Mouse (Mus musculus) spleen, embryonic (tissue): Measurements from ENCODE around the gene Btbd17.

Experiments used
- CTCF ChIA-PET: fragments of 350-600 bp; sonication (Branson Sonifier 250); formaldehyde crosslinking; loops from one replicate; lab custom pipeline; 2022; lab: Charles Lee

Gene Btbd17

DNA sequence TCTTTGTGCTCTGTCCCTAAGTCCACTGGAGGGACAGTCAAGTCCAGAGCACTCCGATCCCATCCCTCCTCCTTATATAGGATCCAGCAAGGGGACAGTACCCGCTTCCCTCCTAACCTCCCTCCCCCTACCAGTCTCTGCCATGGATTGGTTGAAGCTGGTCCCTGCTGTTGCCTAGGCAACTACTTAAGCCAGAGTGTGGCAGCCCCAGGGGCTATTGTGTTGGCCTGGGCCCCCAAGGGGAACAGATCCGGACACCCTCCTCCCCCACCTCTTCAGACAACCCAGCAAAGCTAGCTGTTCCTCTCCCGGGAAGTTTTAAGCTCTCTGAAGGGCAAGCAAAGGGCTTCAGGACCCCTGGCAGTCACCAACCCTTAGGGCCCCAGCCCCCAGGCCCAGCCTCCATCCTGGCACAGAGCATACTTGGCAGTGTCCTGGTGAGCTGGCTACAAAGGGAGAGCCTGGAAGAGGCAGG, at the start of gene Btbd17:
Btbd17 (minus strand) TSS at position 98 of the 475 bp plus-strand sequence.
- CTCF ChIA-PET = no interaction called here

DNA sequence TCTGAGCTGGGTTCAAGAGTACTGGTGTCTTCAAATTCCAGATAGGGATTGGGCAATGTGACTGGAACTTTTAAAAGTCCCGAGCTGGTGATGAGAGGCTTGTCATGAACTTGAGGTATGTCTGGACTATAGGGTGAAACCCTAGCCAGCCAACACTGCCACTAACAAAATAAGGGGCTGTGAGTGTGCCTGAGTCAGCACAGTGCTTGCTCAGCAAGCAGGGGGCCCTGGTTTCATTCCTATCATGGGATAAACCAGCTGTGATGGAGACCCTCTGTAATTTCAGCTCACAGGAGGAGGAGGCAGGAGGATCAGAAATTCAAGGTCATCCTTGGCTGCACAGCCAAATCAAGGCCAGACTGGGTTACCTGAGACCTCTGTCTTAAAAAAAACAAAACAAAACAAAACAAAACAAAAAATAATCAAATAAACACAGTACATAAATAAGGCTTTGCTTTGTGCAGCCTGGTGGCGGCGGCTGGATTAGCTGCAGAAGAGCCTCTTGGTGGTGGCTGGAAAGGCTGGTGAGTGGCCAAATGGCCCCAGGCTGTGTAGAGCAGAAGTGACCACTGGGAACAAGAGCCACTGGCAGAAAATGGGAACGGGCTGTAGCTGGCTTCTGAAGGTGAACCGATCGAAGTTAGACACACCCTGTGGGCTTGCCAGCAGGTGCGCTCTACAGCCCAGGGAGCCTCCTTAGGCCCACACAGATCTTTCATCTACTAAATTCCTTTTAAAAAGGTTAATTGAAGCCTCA, 48.9 kb upstream of the Btbd17 start:
- CTCF ChIA-PET = interaction anchor here (0.7 kb wide), 1 partner anchor 28 kb away, joined by 3 read pairs; no protein-coding TSS in a partner anchor

DNA sequence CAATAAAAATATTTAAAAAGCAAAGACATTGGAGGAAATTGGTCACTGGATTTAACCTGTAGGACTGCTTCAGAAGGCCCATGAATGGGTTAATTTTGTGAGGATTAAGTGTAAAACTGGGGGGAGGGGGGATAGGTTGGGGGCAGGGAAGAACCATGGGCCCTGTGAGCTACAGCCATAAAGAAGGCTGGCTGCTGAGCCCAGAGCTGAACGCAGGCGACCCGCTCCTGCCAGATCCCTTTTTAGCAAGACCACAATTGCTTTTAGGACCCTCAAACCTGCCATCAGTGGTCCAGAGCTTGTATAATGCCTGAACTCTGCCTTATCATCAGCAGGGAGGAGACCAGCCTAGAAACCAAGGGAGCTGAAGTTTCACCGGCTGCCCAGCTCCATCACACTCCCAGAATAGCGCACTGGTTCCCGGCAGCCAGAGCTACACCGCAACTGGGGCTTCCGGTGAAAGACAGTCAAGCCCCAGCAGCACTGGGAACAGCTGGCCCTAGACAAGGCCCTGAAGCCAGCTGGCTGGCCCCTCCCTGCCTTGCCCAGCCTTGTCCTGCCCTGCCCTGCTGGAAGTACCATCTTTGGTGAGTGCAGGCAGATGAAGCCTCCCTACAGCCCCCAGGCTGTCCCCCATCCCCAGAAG, 48.2 kb upstream of the Btbd17 start:
- CTCF ChIA-PET = no interaction called here

DNA sequence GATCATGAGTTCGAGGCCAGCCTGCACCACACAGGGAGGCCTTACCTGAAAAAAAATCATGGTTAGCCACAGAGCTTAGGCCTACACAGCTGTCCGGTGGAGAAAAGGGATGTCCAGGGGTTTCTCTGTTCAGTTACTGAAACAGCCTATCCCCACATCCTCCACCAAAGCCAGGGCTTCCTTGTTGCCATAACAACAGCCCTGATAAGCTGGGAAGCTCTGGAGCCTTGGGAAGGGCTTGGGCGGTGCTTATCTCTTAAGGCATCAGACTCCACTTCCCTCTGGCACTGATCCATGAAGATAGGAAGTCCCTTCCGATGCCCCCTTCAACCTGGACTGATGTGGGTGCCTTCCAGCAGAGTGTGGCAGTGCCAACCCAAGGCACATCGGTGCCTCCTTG, 37.4 kb upstream of the Btbd17 start:
- CTCF ChIA-PET = interaction anchor here (0.6 kb wide), 1 partner anchor 97 kb away, joined by 3 read pairs; no protein-coding TSS in a partner anchor

DNA sequence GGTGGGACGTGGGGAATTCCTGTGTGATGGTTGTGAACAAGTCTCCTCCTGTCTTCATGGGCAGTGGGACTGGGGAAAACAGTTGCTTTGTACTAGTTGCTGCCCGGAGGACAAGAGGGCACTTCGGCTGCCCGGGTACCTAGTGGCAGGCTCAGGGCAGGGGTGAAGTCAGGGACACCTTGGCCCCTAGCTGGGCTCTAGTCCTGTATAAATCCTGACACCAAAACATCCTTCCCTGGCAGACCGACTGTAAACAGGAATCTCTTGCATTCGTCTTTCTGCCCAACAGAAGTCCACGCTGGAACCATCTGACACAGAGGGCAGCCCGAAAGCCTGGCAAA, 34.7 kb upstream of the Btbd17 start:
- CTCF ChIA-PET = no interaction called here

DNA sequence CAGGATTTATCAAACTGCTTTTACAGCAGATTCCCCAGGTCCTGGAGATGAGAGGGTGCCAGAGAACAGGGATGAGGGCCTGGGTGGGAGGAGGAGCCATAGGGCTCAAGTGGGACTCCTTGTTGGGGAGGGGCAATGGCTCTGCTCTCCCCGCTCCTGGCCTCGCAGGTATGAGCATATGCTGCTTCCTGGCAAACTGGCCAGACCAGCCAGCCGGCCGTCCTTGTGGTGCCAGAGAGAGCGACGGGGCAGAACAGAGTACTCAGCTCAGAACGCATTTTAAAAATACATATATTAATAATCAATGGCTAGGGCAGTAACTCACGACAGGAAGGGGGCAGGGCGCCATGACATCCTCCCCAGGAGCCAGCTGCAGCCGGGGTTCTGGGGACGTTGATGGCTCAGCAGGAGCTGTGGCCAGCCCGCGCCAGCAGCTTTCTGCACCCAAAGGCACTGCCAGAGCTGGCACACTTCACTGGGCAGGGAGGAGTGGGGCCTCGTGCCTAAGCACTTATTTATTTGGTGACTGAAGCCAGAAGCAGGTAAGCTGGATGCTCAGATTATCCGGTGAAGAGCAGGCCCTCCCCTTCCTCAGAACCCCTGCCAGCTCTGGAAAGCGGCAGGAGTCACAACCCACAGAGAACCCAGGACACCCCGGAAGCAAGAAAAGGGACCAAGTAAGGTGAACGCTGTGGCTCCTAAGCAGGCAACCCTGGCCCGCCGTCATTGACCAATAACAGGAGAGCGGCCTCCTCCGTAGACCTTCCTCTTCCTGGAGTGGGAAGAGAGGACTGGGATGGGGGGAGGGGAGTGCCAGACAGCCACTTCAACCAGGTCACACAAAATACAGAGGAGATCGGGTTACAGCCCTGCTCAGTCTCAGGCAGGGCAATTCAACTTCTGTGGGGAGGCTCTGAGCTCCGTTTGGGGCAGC, 34.0 kb upstream of the Btbd17 start:
- CTCF ChIA-PET = no interaction called here

DNA sequence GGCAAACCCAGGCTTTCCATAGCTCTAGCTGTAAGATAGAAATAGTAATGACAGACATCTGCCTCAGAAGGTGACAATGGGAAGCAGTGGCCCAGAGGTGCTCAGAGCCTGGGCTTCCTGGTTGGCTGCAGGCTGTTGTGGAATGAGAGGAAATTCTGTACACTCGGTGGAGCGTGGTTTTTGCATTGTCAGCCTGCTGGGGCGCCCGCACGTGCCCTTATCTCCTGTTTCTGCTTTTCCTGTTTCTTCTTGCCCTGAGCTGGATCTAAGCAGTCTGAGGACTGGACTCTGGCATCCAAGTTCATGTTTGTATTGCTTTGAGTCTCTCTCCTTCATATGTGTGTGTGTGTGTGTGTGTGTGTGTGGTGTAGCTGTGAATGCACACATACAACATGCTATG, 30.9 kb upstream of the Btbd17 start:
- CTCF ChIA-PET = no interaction called here

DNA sequence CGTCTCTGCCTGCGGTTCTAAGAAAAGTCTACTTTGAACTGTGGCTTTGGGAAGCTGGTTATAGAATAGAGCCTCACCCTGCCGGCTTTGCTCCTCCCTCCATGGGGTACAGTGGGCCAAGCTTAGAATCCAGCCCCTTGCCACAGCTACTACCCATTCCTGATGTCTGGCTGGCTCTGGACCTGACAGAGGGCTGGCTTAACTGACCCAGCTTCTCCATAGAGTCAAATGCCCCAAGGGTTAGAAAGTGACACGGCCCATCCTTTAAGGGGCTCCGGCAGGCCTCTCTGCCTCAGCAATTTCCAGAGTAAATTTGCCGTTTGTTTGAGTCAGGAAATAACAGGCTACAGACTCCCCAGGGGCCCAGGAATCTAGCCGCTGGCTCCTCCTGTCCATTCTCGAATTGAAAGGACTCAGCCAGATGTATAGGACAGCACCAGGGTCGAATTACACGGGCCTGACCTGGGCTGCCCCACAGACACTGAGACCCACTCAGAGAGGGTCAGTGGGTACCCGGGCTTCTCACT, 27.5 kb upstream of the Btbd17 start:
- CTCF ChIA-PET = no interaction called here

DNA sequence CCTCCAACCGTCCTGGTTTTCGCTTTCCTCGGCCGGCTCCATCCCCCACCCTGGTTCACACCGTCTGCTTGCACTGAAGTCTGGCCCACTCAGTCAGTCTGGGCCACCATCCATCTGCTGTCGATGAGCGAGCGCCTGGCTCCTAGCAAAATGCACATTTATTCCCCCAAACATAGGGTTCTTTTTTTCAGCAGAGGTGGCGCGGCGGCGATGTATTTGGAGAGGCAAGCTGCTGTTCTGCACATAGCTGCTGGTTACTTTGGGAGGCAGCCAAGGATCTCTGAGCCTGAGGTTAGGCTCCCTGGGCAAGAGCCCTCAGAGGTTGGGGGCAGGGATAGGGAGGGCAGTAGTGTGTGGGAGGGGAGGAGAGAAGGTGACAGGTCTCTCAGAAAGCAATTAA, 27.0 kb upstream of the Btbd17 start:
- CTCF ChIA-PET = interaction anchor here (0.5 kb wide), 1 partner anchor 12 kb away, joined by 3 read pairs; no protein-coding TSS in a partner anchor

DNA sequence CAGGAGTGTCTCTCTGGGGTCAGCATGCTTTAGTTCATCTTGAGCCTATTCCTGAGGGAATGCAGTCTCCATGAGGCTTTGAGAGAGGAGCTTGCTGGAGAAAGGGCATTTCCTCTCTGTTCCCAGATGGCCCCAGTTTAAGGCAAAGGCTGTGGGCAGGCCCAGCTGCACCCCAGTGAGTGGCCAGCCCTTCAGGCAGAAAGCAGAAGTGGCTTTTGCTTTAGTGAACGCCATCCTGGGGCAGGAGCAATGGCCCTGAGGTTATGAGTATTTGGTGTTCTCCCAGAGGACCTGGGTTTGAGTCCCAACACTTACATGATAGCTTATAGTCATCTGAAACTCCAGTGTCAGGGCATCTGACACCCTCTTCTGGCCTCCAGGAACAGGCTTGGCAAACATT, 25.6 kb upstream of the Btbd17 start:
- CTCF ChIA-PET = no interaction called here

DNA sequence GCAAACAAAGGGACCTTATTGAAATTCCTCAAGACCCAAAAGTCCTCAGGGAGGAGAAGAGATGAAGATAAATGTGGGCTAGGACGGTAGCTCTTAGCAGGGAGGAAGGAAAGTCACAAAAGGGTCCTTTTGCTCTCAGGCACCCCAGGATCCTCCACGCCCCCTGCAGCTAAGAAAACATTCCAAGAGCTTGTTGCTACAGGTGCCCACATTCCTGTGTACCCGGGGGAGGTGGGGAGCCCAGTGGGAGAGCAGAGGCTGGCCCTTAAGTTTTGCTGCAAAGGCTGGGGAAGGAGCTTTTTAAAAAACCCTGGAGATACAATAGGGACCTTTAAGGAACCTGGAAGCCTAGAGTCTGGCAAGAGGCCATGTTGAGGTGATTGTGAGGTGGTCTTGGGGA, 24.7 kb upstream of the Btbd17 start:
- CTCF ChIA-PET = no interaction called here

DNA sequence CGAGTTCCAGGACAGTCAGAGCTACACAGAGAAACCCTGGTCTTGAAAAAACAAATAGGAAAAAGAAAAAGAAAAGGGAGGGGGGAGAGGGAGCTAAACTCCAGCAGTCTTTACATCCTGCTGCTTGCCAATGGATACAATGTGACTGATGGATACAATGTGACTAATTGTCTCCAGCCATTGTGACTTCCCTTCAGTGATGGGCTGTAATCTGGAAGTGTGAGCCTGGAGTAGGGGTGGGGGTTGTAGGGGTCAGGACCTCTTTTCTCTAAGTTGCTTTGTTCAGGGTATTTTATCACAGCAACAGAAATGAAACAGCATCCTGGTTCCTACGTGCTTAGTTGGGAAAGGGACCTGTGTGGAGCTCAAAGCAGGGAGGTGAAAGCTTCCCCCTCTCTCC, 23.4 kb upstream of the Btbd17 start:
- CTCF ChIA-PET = no interaction called here

DNA sequence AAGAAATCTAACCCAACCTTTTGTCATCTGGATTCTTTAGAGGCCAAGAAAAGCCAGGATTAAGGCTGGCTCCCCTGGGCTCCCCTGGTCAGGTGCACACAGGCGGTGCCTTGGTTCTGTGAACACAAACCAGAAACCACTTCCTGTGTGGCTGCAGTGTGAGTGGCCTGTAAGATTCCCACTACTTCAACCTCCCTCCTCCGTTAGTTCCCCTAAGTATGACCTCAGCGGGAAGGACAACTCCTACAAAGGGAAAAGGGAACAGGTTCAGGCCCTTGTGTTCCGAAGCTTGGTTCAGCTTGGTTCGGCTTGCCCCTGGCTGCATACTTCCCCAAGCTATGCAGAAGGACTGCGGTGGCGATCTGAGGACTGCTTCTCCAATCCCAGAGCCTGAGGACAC, 22.4 kb upstream of the Btbd17 start:
- CTCF ChIA-PET = no interaction called here

DNA sequence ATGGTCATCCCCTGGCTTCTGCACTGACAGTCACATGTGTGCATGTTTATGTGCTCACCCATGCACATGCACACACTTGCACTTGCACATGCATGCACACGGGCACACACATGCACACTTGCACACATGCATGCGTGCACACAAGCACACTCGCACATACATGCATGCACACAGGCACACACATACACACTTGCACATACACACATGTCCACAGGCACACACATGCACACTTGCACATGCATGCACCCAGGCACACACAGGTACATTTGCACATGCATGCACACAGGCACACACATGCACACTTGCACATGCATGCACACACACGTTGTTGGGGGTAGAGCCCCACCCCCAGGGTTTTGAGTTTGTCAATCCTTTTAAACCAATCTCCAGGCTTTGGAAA, 21.2 kb upstream of the Btbd17 start:
- CTCF ChIA-PET = interaction anchor here (0.6 to 0.7 kb wide), 2 partner anchors 23 to 105 kb away, joined by 3 read pairs; no protein-coding TSS in a partner anchor

DNA sequence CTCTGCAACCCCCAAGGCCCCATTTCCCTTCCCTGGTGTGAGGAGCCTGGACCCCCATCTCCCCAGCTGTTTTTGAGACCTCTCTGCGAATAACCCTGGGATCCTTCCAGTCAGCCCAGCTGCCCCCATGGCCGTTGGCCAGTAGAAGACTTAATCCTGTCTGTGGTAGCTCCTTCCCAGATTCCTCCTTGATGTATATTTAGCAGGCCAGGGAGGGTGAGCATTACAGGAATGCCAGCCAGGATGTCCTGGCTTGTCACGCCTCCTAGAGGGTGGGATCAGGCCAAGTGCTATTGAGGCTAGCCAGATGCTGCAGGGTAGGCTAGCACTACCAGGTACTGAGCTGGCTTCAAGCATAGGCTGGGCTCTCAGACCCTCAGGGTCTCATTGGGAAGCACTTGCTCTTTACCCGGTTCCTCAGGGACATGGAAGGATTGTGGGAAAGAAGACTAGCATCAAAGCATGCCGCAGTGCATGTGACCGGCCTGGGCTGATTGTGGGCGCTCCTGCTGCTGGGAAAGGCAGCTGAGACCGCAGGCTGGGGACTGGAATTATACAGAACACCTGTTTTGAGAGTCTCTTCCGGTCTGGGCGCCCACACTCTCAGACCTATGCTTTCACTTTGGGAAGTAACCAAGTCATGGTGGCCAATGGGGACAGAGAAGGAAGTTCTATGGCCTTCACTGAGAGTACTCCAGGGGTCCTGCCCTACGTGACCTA, 19.3 kb upstream of the Btbd17 start:
- CTCF ChIA-PET = interaction anchor here (0.7 kb wide), 1 partner anchor 308 kb away, joined by 3 read pairs; no protein-coding TSS in a partner anchor

DNA sequence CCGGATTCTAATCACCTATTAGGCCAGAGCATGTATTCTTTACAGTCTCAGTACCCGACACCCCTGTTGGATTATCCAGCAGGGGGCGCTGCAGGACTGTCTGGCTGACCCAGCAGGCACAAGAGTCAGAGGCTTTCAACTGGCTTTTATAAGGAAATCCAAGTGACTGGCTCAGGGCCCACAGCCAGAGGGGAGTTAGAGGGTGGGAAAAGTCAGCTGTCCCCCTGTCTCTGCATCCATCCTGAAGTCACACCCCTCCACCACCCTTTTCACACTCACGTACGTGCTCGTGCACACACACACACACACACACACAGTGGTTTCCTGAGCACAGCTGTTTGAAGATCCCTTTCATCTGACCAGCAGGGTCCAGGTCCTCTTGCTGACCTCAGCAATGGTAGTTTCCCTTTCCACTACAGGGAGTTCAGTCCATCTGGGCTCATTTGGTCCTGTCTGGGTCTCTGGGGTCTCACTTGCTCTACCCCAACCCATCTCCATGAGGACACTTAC, 17.0 kb upstream of the Btbd17 start:
- CTCF ChIA-PET = interaction anchor here (0.7 to 1.3 kb wide), 4 partner anchors 21 to 71 kb away, joined by 3 to 6 read pairs (median 3); no protein-coding TSS in a partner anchor

DNA sequence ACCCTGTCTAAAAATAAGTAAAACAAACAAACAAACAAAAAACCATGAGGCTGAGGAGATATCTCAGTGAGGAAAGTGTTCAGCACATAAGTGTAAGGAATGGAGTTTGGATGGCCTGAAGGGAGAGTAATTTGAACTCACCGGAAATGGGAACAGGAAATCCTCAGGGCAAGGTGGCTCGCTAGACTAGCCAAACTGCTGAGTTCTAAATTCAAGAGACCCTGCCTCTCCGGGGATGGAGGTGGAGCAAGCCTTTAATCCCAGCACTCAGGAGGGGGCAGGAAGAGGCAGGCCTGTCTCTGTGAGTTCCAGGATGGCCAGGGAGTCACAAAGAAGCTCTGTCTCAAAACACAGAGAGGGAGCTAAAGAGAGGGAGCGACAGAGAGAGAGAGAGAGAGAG, 14.6 kb upstream of the Btbd17 start:
- CTCF ChIA-PET = interaction anchor here (0.6 to 1.0 kb wide), 2 partner anchors 10 to 12 kb away, joined by 3 to 4 read pairs; no protein-coding TSS in a partner anchor

DNA sequence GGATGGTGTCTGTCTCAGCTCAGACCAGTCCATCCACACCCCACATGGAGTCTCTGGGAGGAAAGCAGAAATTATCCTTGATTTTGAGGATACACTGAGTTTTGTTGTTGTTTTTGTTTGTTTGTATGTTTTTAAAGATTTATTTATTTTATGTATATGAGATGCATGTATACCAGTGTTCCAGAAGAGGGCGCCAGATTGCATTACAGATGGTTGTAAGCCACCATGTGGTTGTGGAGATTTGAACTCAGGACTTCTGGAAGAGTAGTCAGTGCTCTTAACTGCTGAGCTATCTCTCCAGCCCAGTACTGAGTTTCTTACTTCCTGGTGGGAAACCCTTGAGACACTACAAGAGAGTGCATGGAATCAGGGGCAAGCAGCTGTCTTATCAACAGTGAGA, 13.6 kb upstream of the Btbd17 start:
- CTCF ChIA-PET = interaction anchor here (1.1 kb wide), 1 partner anchor 9 kb away, joined by 4 read pairs; no protein-coding TSS in a partner anchor

DNA sequence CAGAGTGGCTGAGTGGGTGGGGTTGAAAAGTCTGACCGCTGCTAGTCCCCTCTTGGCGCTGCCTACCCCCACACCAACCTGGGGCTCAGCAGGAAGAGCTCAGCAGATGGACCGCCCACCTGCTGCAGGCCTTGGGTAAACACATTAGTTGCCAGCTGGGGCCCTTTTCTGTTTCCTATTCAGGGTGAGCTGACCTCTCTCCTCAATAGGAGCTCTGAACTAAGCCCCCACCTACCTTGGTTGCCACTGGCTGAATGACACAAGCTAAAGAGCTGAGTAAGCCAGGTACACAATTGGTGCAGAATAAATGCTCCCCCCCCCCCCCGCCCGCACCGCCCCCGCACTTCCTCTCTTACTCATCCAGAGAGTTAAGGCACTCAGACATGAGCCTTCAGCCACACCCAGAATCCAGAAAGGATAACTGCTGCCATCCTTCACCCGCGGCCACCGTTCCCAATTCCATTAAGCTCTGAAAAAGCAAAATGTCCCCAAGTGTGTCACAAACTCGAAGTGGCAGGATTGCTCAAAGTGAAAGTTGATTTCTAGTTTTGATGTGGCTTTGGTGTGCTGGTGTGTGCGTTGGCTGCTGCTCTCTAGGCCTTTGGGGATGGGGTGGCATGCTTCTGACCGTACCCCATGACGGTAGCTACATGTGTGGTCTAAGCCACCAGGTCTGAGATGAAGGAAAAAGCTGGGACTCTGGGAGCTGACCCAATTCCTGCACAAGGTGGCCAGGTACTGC, 12.1 kb upstream of the Btbd17 start:
- CTCF ChIA-PET = no interaction called here

DNA sequence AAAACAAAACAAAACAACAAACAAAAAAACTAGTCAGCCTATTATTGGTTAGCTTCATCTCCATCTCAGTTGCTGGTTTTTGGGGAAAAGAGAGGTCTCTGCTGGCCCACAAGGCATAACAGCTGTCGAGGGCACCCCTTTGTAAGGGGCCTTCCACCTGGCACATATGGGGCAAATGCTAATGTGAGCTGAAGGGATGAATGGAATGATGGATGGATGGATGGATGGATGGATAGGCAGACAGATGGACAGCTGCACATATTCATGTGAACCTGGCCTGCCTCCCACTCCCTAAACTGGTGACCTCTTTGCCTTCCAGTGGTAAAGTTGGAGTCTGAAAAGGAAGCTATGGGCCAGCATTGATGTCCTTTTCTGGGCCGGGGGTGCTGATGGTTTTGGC, 11.3 kb upstream of the Btbd17 start:
- CTCF ChIA-PET = interaction anchor here (0.6 kb wide), 1 partner anchor 123 kb away, joined by 3 read pairs; no protein-coding TSS in a partner anchor
